Mouse (Mus musculus): ENCODE measurements at regions not wholly inside any gene's neighbourhood (a gene's known extent, or its start where the extent isn't known, plus 50 kb on each side); places are given as distances from the start of the nearest gene placed in this dataset.
"Not testable (repeated sequence)": the region's sequence is repeated elsewhere in the genome, so short reads cannot be mapped to it uniquely, and the experiment has no call there.

- Histone ChIP-seq H3K9me3 (replicated peaks) (no peaks in the 10 kb centered on the region), H3K36me3 (replicated peaks) (no peaks in the 10 kb centered on the region), H3K4me3 (replicated peaks) (no peak overlapping the region), H3K27me3 (no peaks in the 10 kb centered on the region), H3K4me1 (replicated peaks) (peaks cover 2% of the 10 kb centered on the region; the same call in 1 of the 2 replicates), H3K9ac (no peak overlapping the region), H3K27ac (replicated peaks) (no peak overlapping the region), H3K4me2 (no peak overlapping the region)
- no peak for ATAC-seq (ENCODE audit: insufficient read depth)
- WGBS (ENCODE audit: insufficient replicate concordance) = 57% methylated on average over 5 of the region's 5 CpGs
These were observed 88.7 kb upstream of the Nt5e start for GRCm38 (mm10) chr9:88238346-88238745.

GRCm38 (mm10) chr9:88240740-88241139 is 86.3 kb upstream of the Nt5e start:
- Histone ChIP-seq H3K4me3 (replicated peaks) (no peak overlapping the region), H3K9me3 (replicated peaks) (no peaks in the 10 kb centered on the region), H3K4me1 (replicated peaks) (peaks cover 2% of the 10 kb centered on the region; the same call in 1 of the 2 replicates), H3K27ac (replicated peaks) (no peak overlapping the region), H3K9ac (no peak overlapping the region), H3K36me3 (replicated peaks) (no peaks in the 10 kb centered on the region), H3K4me2 (no peak overlapping the region), H3K27me3 (no peaks in the 10 kb centered on the region)
- no peak for ATAC-seq (ENCODE audit: insufficient read depth)
- WGBS (ENCODE audit: insufficient replicate concordance) = 22% methylated on average over 4 of the region's 4 CpGs

GRCm38 (mm10) chr9:88241203-88241995 is 85.6 kb upstream of the Nt5e start:
- no peaks in the 10 kb centered on the region for H3K27me3 ChIP-seq
- no peak overlapping the region for H3K27ac ChIP-seq (replicated peaks)
- peak overlapping the region; percentile 14; the same call in 1 of the 2 replicates for H3K4me3 ChIP-seq (replicated peaks)
- H3K9me3 ChIP-seq (replicated peaks) = no peaks in the 10 kb centered on the region
- H3K36me3 ChIP-seq (replicated peaks) = no peaks in the 10 kb centered on the region
- WGBS (ENCODE audit: insufficient replicate concordance) = 7% methylated on average over 18 of the region's 18 CpGs
- H3K9ac ChIP-seq = 0 out of 2 replicates have a peak overlapping the region, but pooled peaks have one; percentile 6
- H3K4me1 ChIP-seq (replicated peaks) = peaks cover 2% of the 10 kb centered on the region; the same call in 1 of the 2 replicates
- peak; percentile 78 for ATAC-seq (ENCODE audit: insufficient read depth)
- peak overlapping the region; percentile 59 for H3K4me2 ChIP-seq

- Histone ChIP-seq H3K4me2 (no peak overlapping the region), H3K9me3 (replicated peaks) (no peaks in the 10 kb centered on the region), H3K36me3 (replicated peaks) (no peaks in the 10 kb centered on the region), H3K4me1 (replicated peaks) (peaks cover 2% of the 10 kb centered on the region; the same call in 1 of the 2 replicates), H3K27ac (replicated peaks) (no peak overlapping the region), H3K9ac (no peak overlapping the region), H3K27me3 (no peaks in the 10 kb centered on the region), H3K4me3 (replicated peaks) (no peak overlapping the region)
- WGBS (ENCODE audit: insufficient replicate concordance) = 70% methylated on average over 7 of the region's 7 CpGs
- ATAC-seq (ENCODE audit: insufficient read depth) = no peak
These were observed 84.5 kb upstream of the Nt5e start for GRCm38 (mm10) chr9:88242530-88242929.

GRCm38 (mm10) chr9:88244492-88244891 is 82.5 kb upstream of the Nt5e start:
- no peaks in the 10 kb centered on the region for H3K36me3 ChIP-seq (replicated peaks)
- no peaks in the 10 kb centered on the region for H3K9me3 ChIP-seq (replicated peaks)
- WGBS (ENCODE audit: insufficient replicate concordance) = 50% methylated on average over 3 of the region's 3 CpGs

GRCm38 (mm10) chr9:88255948-88256347 is 71.0 kb upstream of the Nt5e start:
- WGBS (ENCODE audit: insufficient replicate concordance) = 67% methylated on average over 7 of the region's 7 CpGs
- H3K27me3 ChIP-seq = no peaks in the 10 kb centered on the region
- no peaks in the 10 kb centered on the region for H3K4me1 ChIP-seq (replicated peaks)
- no peak overlapping the region for H3K27ac ChIP-seq (replicated peaks)
- ATAC-seq (ENCODE audit: insufficient read depth) = no peak
- H3K4me3 ChIP-seq (replicated peaks) = no peak overlapping the region
- no peaks in the 10 kb centered on the region for H3K36me3 ChIP-seq (replicated peaks)
- H3K4me2 ChIP-seq = no peak overlapping the region
- H3K9me3 ChIP-seq (replicated peaks) = no peaks in the 10 kb centered on the region
- no peak overlapping the region for H3K9ac ChIP-seq

More at GRCm38 (mm10) chr9:88244492-88244891, 82.5 kb upstream of the Nt5e start:
- Histone ChIP-seq H3K4me1 (replicated peaks) (peaks cover 2% of the 10 kb centered on the region; the same call in 1 of the 2 replicates), H3K9ac (no peak overlapping the region), H3K4me3 (replicated peaks) (no peak overlapping the region), H3K4me2 (no peak overlapping the region), H3K27ac (replicated peaks) (no peak overlapping the region), H3K27me3 (no peaks in the 10 kb centered on the region)
- ATAC-seq (ENCODE audit: insufficient read depth) = no peak

- H3K4me1 ChIP-seq (replicated peaks) = no peaks in the 10 kb centered on the region
- H3K27me3 ChIP-seq = no peaks in the 10 kb centered on the region
- no peak overlapping the region for H3K4me3 ChIP-seq (replicated peaks)
- no peak overlapping the region for H3K4me2 ChIP-seq
- no peaks in the 10 kb centered on the region for H3K9me3 ChIP-seq (replicated peaks)
- H3K36me3 ChIP-seq (replicated peaks) = no peaks in the 10 kb centered on the region
- no peak for ATAC-seq (ENCODE audit: insufficient read depth)
- 59% methylated on average over 4 of the region's 4 CpGs for WGBS (ENCODE audit: insufficient replicate concordance)
- H3K9ac ChIP-seq = no peak overlapping the region
- H3K27ac ChIP-seq (replicated peaks) = no peak overlapping the region
These were observed 67.4 kb upstream of the Nt5e start for GRCm38 (mm10) chr9:88259627-88260026.

GRCm38 (mm10) chr9:88260072-88260635 is 66.8 kb upstream of the Nt5e start:
- no peak overlapping the region for H3K27ac ChIP-seq (replicated peaks)

GRCm38 (mm10) chr9:88262461-88262860 is 64.5 kb upstream of the Nt5e start:
- Histone ChIP-seq H3K27ac (replicated peaks) (no peak overlapping the region), H3K9ac (no peak overlapping the region), H3K9me3 (replicated peaks) (no peaks in the 10 kb centered on the region), H3K36me3 (replicated peaks) (no peaks in the 10 kb centered on the region), H3K4me1 (replicated peaks) (no peaks in the 10 kb centered on the region), H3K27me3 (no peaks in the 10 kb centered on the region), H3K4me2 (no peak overlapping the region), H3K4me3 (replicated peaks) (no peak overlapping the region)
- no peak for ATAC-seq (ENCODE audit: insufficient read depth)
- 58% methylated on average over 3 of the region's 3 CpGs for WGBS (ENCODE audit: insufficient replicate concordance)

More at GRCm38 (mm10) chr9:88260072-88260635, 66.8 kb upstream of the Nt5e start:
- 48% methylated on average over 2 of the region's 2 CpGs for WGBS (ENCODE audit: insufficient replicate concordance)
- no peak overlapping the region for H3K4me3 ChIP-seq (replicated peaks)
- no peaks in the 10 kb centered on the region for H3K36me3 ChIP-seq (replicated peaks)
- no peak overlapping the region for H3K4me2 ChIP-seq
- ATAC-seq (ENCODE audit: insufficient read depth) = no peak
- H3K4me1 ChIP-seq (replicated peaks) = no peaks in the 10 kb centered on the region
- H3K9ac ChIP-seq = no peak overlapping the region
- no peaks in the 10 kb centered on the region for H3K9me3 ChIP-seq (replicated peaks)
- no peaks in the 10 kb centered on the region for H3K27me3 ChIP-seq

GRCm38 (mm10) chr9:88266346-88266745 is 60.7 kb upstream of the Nt5e start:
- H3K27ac ChIP-seq (replicated peaks); H3K9me3 ChIP-seq (replicated peaks); H3K4me3 ChIP-seq (replicated peaks); H3K4me2 ChIP-seq; H3K36me3 ChIP-seq (replicated peaks); ATAC-seq (ENCODE audit: insufficient read depth); H3K27me3 ChIP-seq; H3K9ac ChIP-seq; H3K4me1 ChIP-seq (replicated peaks): not testable (repeated sequence)
- 67% methylated on average over 1 of the region's 1 CpGs for WGBS (ENCODE audit: insufficient replicate concordance)

GRCm38 (mm10) chr9:88268811-88269210 is 58.2 kb upstream of the Nt5e start:
- Histone ChIP-seq H3K4me2 (no peak overlapping the region), H3K36me3 (replicated peaks) (no peaks in the 10 kb centered on the region), H3K4me3 (replicated peaks) (no peak overlapping the region), H3K9ac (no peak overlapping the region), H3K27me3 (no peaks in the 10 kb centered on the region), H3K27ac (replicated peaks) (no peak overlapping the region), H3K4me1 (replicated peaks) (peaks cover under 1% of the 10 kb centered on the region; the same call in 1 of the 2 replicates), H3K9me3 (replicated peaks) (no peaks in the 10 kb centered on the region)
- 48% methylated on average over 2 of the region's 2 CpGs for WGBS (ENCODE audit: insufficient replicate concordance)
- ATAC-seq (ENCODE audit: insufficient read depth) = no peak

All from liver, embryonic 15.5 days (tissue).